Comparison of ENCODE assay signal across 8 mouse cellular contexts in the genomic region with DNA sequence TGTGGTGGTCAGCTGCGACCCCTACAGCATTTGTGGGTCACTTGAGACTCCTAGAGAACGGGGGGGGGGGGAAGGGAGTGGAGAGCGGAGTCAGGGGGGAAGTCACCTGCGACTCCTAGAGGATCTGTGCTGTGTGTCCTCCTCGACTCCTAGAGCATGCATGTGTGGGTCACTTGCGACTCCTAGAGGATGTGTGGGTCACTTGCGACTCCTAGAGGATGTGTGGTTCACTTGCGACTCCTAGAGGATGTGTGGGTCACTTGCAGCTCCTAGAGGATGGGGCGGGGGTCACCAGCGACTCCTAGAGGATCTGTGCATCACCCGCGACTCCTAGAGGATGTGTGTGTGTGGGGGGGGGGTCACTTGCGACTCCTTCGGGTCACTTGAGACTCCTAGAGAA. TPM values are rescaled to one million over a fixed set of nuclear protein-coding genes. Genes with fewer than 3 reads are reported as not detected.
DNase-seq lines count a peak whose midpoint lies in the region; ATAC-seq and TF ChIP-seq lines count a peak whose summit lies in the region.

No protein-coding gene starts in this region.

- no peaks in the 10 kb centered on the region for H3K9me3 ChIP-seq in forebrain, embryonic 11.5 days (ENCODE audit: control insufficient read depth, low read length)
- no peaks in the 10 kb centered on the region for H3K9me3 ChIP-seq in forebrain, embryonic 16.5 days (ENCODE audit: control insufficient read depth, low read length)

- no peaks in the 10 kb centered on the region for H3K27me3 ChIP-seq in forebrain, embryonic 11.5 days (ENCODE audit: control insufficient read depth, insufficient read depth, low read length)
- H3K27me3 ChIP-seq in forebrain, embryonic 16.5 days (replicated peaks; ENCODE audit: control insufficient read depth, insufficient read depth, low read length): no peaks in the 10 kb centered on the region
- no peaks in the 10 kb centered on the region for H3K27me3 ChIP-seq in thymus, adult 2 months (ENCODE audit: control insufficient read depth, insufficient read depth, low read length)

- H3K9ac ChIP-seq in forebrain, embryonic 11.5 days (ENCODE audit: low read length): no peak overlapping the region
- H3K9ac ChIP-seq in forebrain, embryonic 16.5 days (replicated peaks; ENCODE audit: low read depth, low read length): no peak overlapping the region

- no peak overlapping the region for H3K4me2 ChIP-seq in forebrain, embryonic 11.5 days (ENCODE audit: low read depth, low read length, severe bottlenecking)
- H3K4me2 ChIP-seq in forebrain, embryonic 16.5 days (ENCODE audit: low read length): no peak overlapping the region

- ATAC-seq in forebrain, embryonic 11.5 days (replicated peaks; ENCODE audit: low FRiP score): no peak
- ATAC-seq in forebrain, embryonic 16.5 days: no peak
- peak; percentile 90 for ATAC-seq in erythroblast, adult 5-6 weeks (replicated peaks; ENCODE audit: low FRiP score, poor library complexity, severe bottlenecking)

- H3K36me3 ChIP-seq in forebrain, embryonic 11.5 days (ENCODE audit: control insufficient read depth, insufficient read depth, low read length): no peaks in the 10 kb centered on the region
- no peaks in the 10 kb centered on the region for H3K36me3 ChIP-seq in forebrain, embryonic 16.5 days (ENCODE audit: control insufficient read depth, insufficient read depth)
- no peaks in the 10 kb centered on the region for H3K36me3 ChIP-seq in thymus, adult 2 months (ENCODE audit: control insufficient read depth, insufficient read depth, low read length)

- H3K4me1 ChIP-seq in forebrain, embryonic 11.5 days (replicated peaks; ENCODE audit: control insufficient read depth, insufficient read depth, low read length): no peaks in the 10 kb centered on the region
- no peaks in the 10 kb centered on the region for H3K4me1 ChIP-seq in forebrain, embryonic 16.5 days (replicated peaks; ENCODE audit: control insufficient read depth, insufficient read depth, low read length)
- no peaks in the 10 kb centered on the region for H3K4me1 ChIP-seq in thymus, adult 2 months (replicated peaks; ENCODE audit: control insufficient read depth, insufficient read depth, low read length)

- TF ChIP-seq CTCF in thymus, adult 2 months (IDR thresholded peaks at IDR 0.05; ENCODE audit: borderline replicate concordance, control insufficient read depth, extremely low read depth, insufficient read depth, low read length, poor library complexity): no peak

- no peak overlapping the region for H3K27ac ChIP-seq in forebrain, embryonic 11.5 days (ENCODE audit: low read depth, low read length)
- no peak overlapping the region for H3K27ac ChIP-seq in forebrain, embryonic 16.5 days (ENCODE audit: low read length)
- H3K27ac ChIP-seq in thymus, adult 2 months (ENCODE audit: control insufficient read depth, insufficient read depth, low read length): no peak overlapping the region

- 58% methylated on average over 13 of the region's 14 CpGs for WGBS in forebrain, embryonic 11.5 days
- WGBS in forebrain, embryonic 16.5 days: 56% methylated on average over 14 of the region's 14 CpGs
- 73% methylated on average over 14 of the region's 14 CpGs for WGBS in thymus, adult 2 months

- no peak for TF ChIP-seq POLR2A in thymus, adult 2 months (IDR thresholded peaks at IDR 0.05; ENCODE audit: control insufficient read depth, extremely low read depth, insufficient read depth, low read length, poor library complexity)

- H3K4me3 ChIP-seq in forebrain, embryonic 11.5 days (ENCODE audit: low read depth, low read length): no peak overlapping the region
- no peak overlapping the region for H3K4me3 ChIP-seq in forebrain, embryonic 16.5 days (replicated peaks; ENCODE audit: low read length)
- H3K4me3 ChIP-seq in thymus, adult 2 months (ENCODE audit: control insufficient read depth, insufficient read depth, low read length): no peak overlapping the region

- peak; percentile 69 for DNase-seq in forebrain, embryonic 11.5 days (ENCODE audit: low spot score)
- DNase-seq in thymus, postnatal 4 days: peak; percentile 45
- no peak for DNase-seq in thymus, adult 2 months
- peak; percentile 81 for DNase-seq in kidney, adult 9 months
- peak; percentile 71 to 79 for DNase-seq in lung, postnatal 4 days
- DNase-seq in urinary bladder, postnatal 10 days (ENCODE audit: low spot score): no peak

RNA-seq across cellular contexts. Expression of gene Stra8, which starts 2.0 kb away (rescaled TPM):
- polyA plus RNA-seq in forebrain, embryonic 11.5 days (2014; fragmentation: Nextera tagmentation; extraction: Ambion mirVana): not detected in 2 replicates
- not detected in 2 replicates for polyA plus RNA-seq in forebrain, embryonic 16.5 days (2015; fragmentation: Nextera tagmentation; extraction: Ambion mirVana)
- polyA plus RNA-seq in thymus, adult 2 months (2012; rRNA removed): 0.10 and 0.40 TPM in 2 replicates
- total RNA-seq in erythroblast, adult 5-6 weeks (2015; ENCODE audit: low replicate concordance): not detected in 2 replicates
- total RNA-seq in erythroblast, adult 5-6 weeks (2017; ENCODE audit: low replicate concordance): not detected in 2 replicates

RNA-seq across cellular contexts. Expression of gene Wdr91, which starts 11.3 kb away (rescaled TPM):
- 12.3 and 12.9 TPM in 2 replicates for polyA plus RNA-seq in forebrain, embryonic 11.5 days (2014; fragmentation: Nextera tagmentation; extraction: Ambion mirVana)
- polyA plus RNA-seq in forebrain, embryonic 16.5 days (2015; fragmentation: Nextera tagmentation; extraction: Ambion mirVana): 11.8 and 12.9 TPM in 2 replicates
- 58.4 and 60.2 TPM in 2 replicates for polyA plus RNA-seq in thymus, adult 2 months (2012; rRNA removed)
- 35.7 and 37.4 TPM in 2 replicates for total RNA-seq in erythroblast, adult 5-6 weeks (2015; ENCODE audit: low replicate concordance)
- total RNA-seq in erythroblast, adult 5-6 weeks (2017; ENCODE audit: low replicate concordance): 53.2 and 72.1 TPM in 2 replicates

RNA-seq across cellular contexts. Expression of gene Cyren, which starts 44.1 kb away (rescaled TPM):
- 13.7 and 13.9 TPM in 2 replicates for polyA plus RNA-seq in forebrain, embryonic 11.5 days (2014; fragmentation: Nextera tagmentation; extraction: Ambion mirVana)
- 12.5 and 12.7 TPM in 2 replicates for polyA plus RNA-seq in forebrain, embryonic 16.5 days (2015; fragmentation: Nextera tagmentation; extraction: Ambion mirVana)
- polyA plus RNA-seq in thymus, adult 2 months (2012; rRNA removed): 17.0 and 20.1 TPM in 2 replicates
- total RNA-seq in erythroblast, adult 5-6 weeks (2015; ENCODE audit: low replicate concordance): 4.0 and 8.1 TPM in 2 replicates
- 5.8 and 9.8 TPM in 2 replicates for total RNA-seq in erythroblast, adult 5-6 weeks (2017; ENCODE audit: low replicate concordance)

RNA-seq across cellular contexts. Expression of gene Tmem140, which starts 59.0 kb away (rescaled TPM):
- 0.89 and 1.2 TPM in 2 replicates for polyA plus RNA-seq in forebrain, embryonic 11.5 days (2014; fragmentation: Nextera tagmentation; extraction: Ambion mirVana)
- 1.1 and 1.5 TPM in 2 replicates for polyA plus RNA-seq in forebrain, embryonic 16.5 days (2015; fragmentation: Nextera tagmentation; extraction: Ambion mirVana)
- 15.7 and 22.3 TPM in 2 replicates for polyA plus RNA-seq in thymus, adult 2 months (2012; rRNA removed)
- 45.5 and 64.6 TPM in 2 replicates for total RNA-seq in erythroblast, adult 5-6 weeks (2015; ENCODE audit: low replicate concordance)
- 56.7 and 80.9 TPM in 2 replicates for total RNA-seq in erythroblast, adult 5-6 weeks (2017; ENCODE audit: low replicate concordance)

Comparison
In these comparisons a context has a peak if more than half of its experiments do, and no peak if none do; other contexts are left out.
1. DNase-seq: peak in forebrain, embryonic 11.5 days (single experiment), thymus, postnatal 4 days (single experiment), kidney, adult 9 months (single experiment) and lung, postnatal 4 days (2 of 2); none in thymus, adult 2 months (single experiment) and urinary bladder, postnatal 10 days (single experiment).